ENCODE assay signal across 14 mouse cellular contexts in genomic region chr15:96602043-96602442, GRCm38 (mm10). TPM values are rescaled to one million over a fixed set of nuclear protein-coding genes. Genes with fewer than 3 reads are reported as not detected.
DNase-seq lines count a peak whose midpoint lies in the region; ATAC-seq and TF ChIP-seq lines count a peak whose summit lies in the region.
"Had no signal": no experiment of that assay in that cellular context is flagged by ENCODE, and none has a peak within 500 bp of the region (broad histone marks: within the 10 kb centered on the region; RNA-seq: fewer than 3 reads in every experiment).

No protein-coding gene starts in this region.

- no peak for DNase-seq in cerebellum, adult 2 months
- no peak for DNase-seq in cerebellum, postnatal 4 days (ENCODE audit: low spot score in 2 of 2)
- no peak for DNase-seq in heart, adult 8-10 months (ENCODE audit: low spot score)
- no peak for DNase-seq in midbrain, embryonic 11.5 days (ENCODE audit: low spot score, missing footprints)
- no peak for DNase-seq in B cell, adult 2 months
- DNase-seq: cerebellum, adult 11-12 months; liver, embryonic 13.5 days; right cerebral cortex, postnatal 4 days; thymus, postnatal 14 days had no signal

- H3K9ac ChIP-seq in heart, embryonic 15.5 days: no peak overlapping the region
- H3K9ac ChIP-seq in midbrain, embryonic 12.5 days (replicated peaks): no peak overlapping the region
- no peak overlapping the region for H3K9ac ChIP-seq in midbrain, embryonic 11.5 days (ENCODE audit: low read length)
- H3K9ac ChIP-seq in stomach, embryonic 15.5 days: no peak overlapping the region
- H3K9ac ChIP-seq: intestine, embryonic 15.5 days; liver, embryonic 13.5 days had no signal

- no peak for TF ChIP-seq CTCF in cerebellum, adult 2 months (IDR thresholded peaks at IDR 0.05; ENCODE audit: borderline replicate concordance, insufficient read depth, low read depth, low read length)

- ATAC-seq in heart, embryonic 15.5 days (replicated peaks; ENCODE audit: insufficient number of reproducible peaks, insufficient read depth, low FRiP score, low read depth): no peak
- no peak for ATAC-seq in midbrain, embryonic 12.5 days (ENCODE audit: low FRiP score, low read depth)
- ATAC-seq in midbrain, embryonic 11.5 days (ENCODE audit: low FRiP score): no peak
- ATAC-seq in stomach, embryonic 15.5 days (ENCODE audit: insufficient read depth, low FRiP score, low read depth): no peak
- ATAC-seq: intestine, embryonic 15.5 days had no signal

- no peak overlapping the region for H3K4me2 ChIP-seq in heart, embryonic 15.5 days
- H3K4me2 ChIP-seq in midbrain, embryonic 12.5 days (replicated peaks): no peak overlapping the region
- no peak overlapping the region for H3K4me2 ChIP-seq in midbrain, embryonic 11.5 days
- H3K4me2 ChIP-seq in stomach, embryonic 15.5 days: no peak overlapping the region
- H3K4me2 ChIP-seq: intestine, embryonic 15.5 days; liver, embryonic 13.5 days had no signal

- H3K4me1 ChIP-seq in cerebellum, adult 2 months (ENCODE audit: control insufficient read depth, insufficient read depth, low read length): peaks cover 5% of the 10 kb centered on the region; the same call in 1 of the 2 replicates
- peaks cover 47% of the 10 kb centered on the region for H3K4me1 ChIP-seq in heart, embryonic 15.5 days (replicated peaks)
- H3K4me1 ChIP-seq in midbrain, embryonic 12.5 days: peaks cover 38% of the 10 kb centered on the region
- peaks cover 7% of the 10 kb centered on the region; the same call in 1 of the 2 replicates for H3K4me1 ChIP-seq in midbrain, embryonic 11.5 days (ENCODE audit: control insufficient read depth, insufficient read depth, low read length)
- H3K4me1 ChIP-seq in stomach, embryonic 15.5 days: peaks cover 16% of the 10 kb centered on the region; the same call in 1 of the 2 replicates

- H3K9me3 ChIP-seq in heart, embryonic 15.5 days (replicated peaks): no peaks in the 10 kb centered on the region
- H3K9me3 ChIP-seq in midbrain, embryonic 12.5 days: no peaks in the 10 kb centered on the region
- H3K9me3 ChIP-seq in midbrain, embryonic 11.5 days (ENCODE audit: control insufficient read depth, low read length): no peaks in the 10 kb centered on the region
- H3K9me3 ChIP-seq in stomach, embryonic 15.5 days: no peaks in the 10 kb centered on the region
- H3K9me3 ChIP-seq: intestine, embryonic 15.5 days; liver, embryonic 13.5 days had no signal

- TF ChIP-seq POLR2A in cerebellum, adult 2 months (IDR thresholded peaks at IDR 0.05; ENCODE audit: borderline replicate concordance, insufficient read depth, low read length): no peak

- 77% methylated on average over 16 of the region's 16 CpGs for WGBS in cerebellum, adult 2 months
- 64% methylated on average over 16 of the region's 16 CpGs for WGBS in heart, embryonic 15.5 days
- WGBS in midbrain, embryonic 12.5 days: 79% methylated on average over 16 of the region's 16 CpGs
- 86% methylated on average over 16 of the region's 16 CpGs for WGBS in midbrain, embryonic 11.5 days
- WGBS in stomach, embryonic 15.5 days: 72% methylated on average over 16 of the region's 16 CpGs

- H3K4me3 ChIP-seq in cerebellum, adult 2 months (replicated peaks; ENCODE audit: insufficient read depth, low read depth, low read length): no peak overlapping the region
- no peak overlapping the region for H3K4me3 ChIP-seq in heart, embryonic 15.5 days
- no peak overlapping the region for H3K4me3 ChIP-seq in midbrain, embryonic 12.5 days
- H3K4me3 ChIP-seq in midbrain, embryonic 11.5 days (ENCODE audit: low read depth, low read length): no peak overlapping the region
- no peak overlapping the region for H3K4me3 ChIP-seq in stomach, embryonic 15.5 days (replicated peaks)
- H3K4me3 ChIP-seq: intestine, embryonic 15.5 days; liver, embryonic 13.5 days had no signal

- peak overlapping the region; percentile 7; the same call in 1 of the 2 replicates for H3K27ac ChIP-seq in cerebellum, adult 2 months (ENCODE audit: insufficient read depth, low read length)
- H3K27ac ChIP-seq in heart, embryonic 15.5 days: peak overlapping the region; percentile 46; the same call in 1 of the 2 replicates
- 0 out of 2 replicates have a peak overlapping the region, but pooled peaks have one; percentile 8 for H3K27ac ChIP-seq in midbrain, embryonic 12.5 days (replicated peaks)
- H3K27ac ChIP-seq in midbrain, embryonic 11.5 days (ENCODE audit: low read depth, low read length): no peak overlapping the region
- H3K27ac ChIP-seq in stomach, embryonic 15.5 days: 0 out of 2 replicates have a peak overlapping the region, but pooled peaks have one; percentile 27
- H3K27ac ChIP-seq: intestine, embryonic 15.5 days; kidney, postnatal 0 days; liver, embryonic 13.5 days had no signal

- peaks cover 6% of the 10 kb centered on the region; the same call in 1 of the 2 replicates for H3K36me3 ChIP-seq in heart, embryonic 15.5 days
- H3K36me3 ChIP-seq in midbrain, embryonic 12.5 days: peaks cover 51% of the 10 kb centered on the region
- peaks cover 9% of the 10 kb centered on the region for H3K36me3 ChIP-seq in midbrain, embryonic 11.5 days (ENCODE audit: control insufficient read depth, insufficient read depth, low read length)
- H3K36me3 ChIP-seq in stomach, embryonic 15.5 days: no peaks in the 10 kb centered on the region

- no peaks in the 10 kb centered on the region for H3K27me3 ChIP-seq in cerebellum, adult 2 months (ENCODE audit: control insufficient read depth, insufficient read depth, low read length)
- H3K27me3 ChIP-seq in heart, embryonic 15.5 days: no peaks in the 10 kb centered on the region
- H3K27me3 ChIP-seq in midbrain, embryonic 12.5 days: no peaks in the 10 kb centered on the region
- H3K27me3 ChIP-seq in midbrain, embryonic 11.5 days (ENCODE audit: control insufficient read depth, insufficient read depth, low read length): no peaks in the 10 kb centered on the region
- no peaks in the 10 kb centered on the region for H3K27me3 ChIP-seq in stomach, embryonic 15.5 days (replicated peaks)
- H3K27me3 ChIP-seq: intestine, embryonic 15.5 days; liver, embryonic 13.5 days had no signal

RNA-seq across cellular contexts. Expression of gene Slc38a1, which starts 40.7 kb away (rescaled TPM):
- 141 and 160 TPM in 2 replicates for polyA plus RNA-seq in cerebellum, adult 2 months (2012; rRNA removed)
- polyA plus RNA-seq in heart, embryonic 15.5 days (2015; fragmentation: Nextera tagmentation; extraction: Ambion mirVana): 66.1 and 67.8 TPM in 2 replicates
- 1 to 10 TPM; 3.5 to 7.9 (median 6.1) TPM for total RNA-seq in heart, adult 8-10 months (2022)
- 149 and 150 TPM in 2 replicates for polyA plus RNA-seq in midbrain, embryonic 12.5 days (2016; fragmentation: Nextera tagmentation; extraction: Ambion mirVana)
- polyA plus RNA-seq in midbrain, embryonic 11.5 days (2014; fragmentation: Nextera tagmentation; extraction: Ambion mirVana): 109 TPM in 2 replicates
- polyA plus RNA-seq in stomach, embryonic 15.5 days (2015; fragmentation: Nextera tagmentation; extraction: Ambion mirVana): 70.6 and 78.7 TPM in 2 replicates
